Mouse (Mus musculus) c-Kit-positive CD71-negative TER-119-negative erythroid progenitor cells, embryonic 14.5 days (primary cell): ENCODE results near the gene Avil.
"Not testable (repeated sequence)": the region's sequence is repeated elsewhere in the genome, so short reads cannot be mapped to it uniquely, and the experiment has no call there.

Experiments
- DNase-seq: peaks from one replicate; pipeline ENCODE4 v3.0.0-alpha.2; 2013; ENCODE audit warnings: low read depth

The Avil gene

DNA sequence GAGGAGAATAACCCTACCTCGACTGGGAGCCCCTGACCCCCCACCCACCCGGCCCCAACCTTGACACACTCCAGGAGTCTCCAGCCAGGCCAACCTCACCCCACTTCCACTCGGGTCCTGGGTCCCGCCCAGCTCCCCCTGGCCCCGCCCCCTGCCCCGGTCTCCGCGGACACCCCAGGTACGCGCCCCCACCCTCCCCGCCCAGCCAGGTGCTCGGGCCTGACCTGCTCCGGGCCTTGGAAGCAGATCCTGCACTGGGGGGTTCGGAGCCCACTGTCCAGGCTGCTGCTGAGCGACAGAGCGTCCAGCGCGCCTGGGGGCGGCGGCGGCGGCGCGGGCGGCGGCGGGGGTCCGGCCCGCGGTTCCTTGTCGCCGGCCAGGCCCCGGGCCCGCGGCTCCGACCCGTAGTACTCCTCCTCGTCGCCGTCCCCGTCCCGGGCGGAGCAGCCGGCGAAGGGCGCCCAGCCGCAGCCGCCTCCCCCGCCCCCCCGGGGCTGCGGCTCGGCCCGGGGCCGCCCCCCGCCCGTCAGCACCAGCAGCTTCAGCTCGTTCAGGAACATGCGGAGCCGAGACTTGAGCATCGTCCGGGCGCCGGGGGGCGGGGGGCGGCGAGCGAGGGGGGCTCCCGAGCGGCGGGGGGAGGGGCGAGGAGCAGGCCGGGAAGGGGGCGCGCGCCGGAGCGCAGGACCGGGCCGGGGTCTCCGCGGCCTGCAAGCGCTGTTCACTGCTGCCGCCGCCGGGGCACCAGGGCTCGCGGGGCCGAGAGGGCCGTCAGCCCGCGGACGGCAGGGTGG is 58.9 kb downstream of the Avil start:
- no peak for DNase-seq

GRCm38 (mm10) chr10:127059968-127060916 is 59.7 kb downstream of the Avil start, which contains the start of gene March9:
Gene March9, minus strand, starts transcription at chr10:127060184.
- DNase-seq, result no peak

DNA sequence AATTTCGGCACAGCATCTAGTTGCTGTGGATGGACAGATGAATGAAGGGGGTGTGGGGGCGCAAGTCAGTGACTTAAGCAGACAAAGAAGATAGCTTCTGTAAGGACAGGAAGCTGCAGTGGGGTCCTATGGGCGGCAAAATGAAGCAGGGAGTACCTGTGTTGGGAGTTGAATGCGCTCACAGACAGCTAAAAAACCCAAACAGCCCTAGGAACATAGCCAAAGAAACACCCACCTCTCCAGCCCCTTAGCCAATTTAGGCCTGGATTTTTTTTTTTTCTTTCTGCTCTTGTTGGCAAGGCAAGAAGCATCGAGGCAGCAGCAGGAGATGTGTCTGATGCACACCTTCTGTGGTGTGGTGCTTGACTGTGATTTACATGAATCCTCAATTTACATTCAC is 60.6 kb downstream of the Avil start:
- DNase-seq, result no peak

- DNase-seq, result no peak
Observed at GRCm38 (mm10) chr10:127061513-127061912, 61.0 kb downstream of the Avil start.

- not testable (repeated sequence) for DNase-seq
Observed at GRCm38 (mm10) chr10:127062101-127062500, 61.6 kb downstream of the Avil start.

DNA sequence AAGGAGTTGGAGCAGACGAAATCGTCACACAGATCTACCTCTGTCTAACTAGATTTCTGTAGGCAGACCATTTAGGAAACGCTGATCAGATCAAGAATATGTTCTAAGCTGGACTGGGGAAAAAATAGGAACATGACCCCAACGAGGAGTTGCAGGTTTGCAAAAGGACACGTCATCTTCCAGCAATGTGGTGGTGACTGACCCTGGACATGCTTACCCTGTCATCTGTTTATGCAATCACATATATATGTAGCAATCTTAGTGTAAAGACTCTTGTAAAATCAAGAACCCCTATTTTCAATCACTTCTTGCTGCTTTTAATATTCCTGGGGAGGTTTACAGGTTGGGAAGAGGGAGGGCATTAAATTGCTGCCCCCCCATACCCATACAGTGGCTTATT is 62.0 kb downstream of the Avil start:
- DNase-seq, result no peak

DNA sequence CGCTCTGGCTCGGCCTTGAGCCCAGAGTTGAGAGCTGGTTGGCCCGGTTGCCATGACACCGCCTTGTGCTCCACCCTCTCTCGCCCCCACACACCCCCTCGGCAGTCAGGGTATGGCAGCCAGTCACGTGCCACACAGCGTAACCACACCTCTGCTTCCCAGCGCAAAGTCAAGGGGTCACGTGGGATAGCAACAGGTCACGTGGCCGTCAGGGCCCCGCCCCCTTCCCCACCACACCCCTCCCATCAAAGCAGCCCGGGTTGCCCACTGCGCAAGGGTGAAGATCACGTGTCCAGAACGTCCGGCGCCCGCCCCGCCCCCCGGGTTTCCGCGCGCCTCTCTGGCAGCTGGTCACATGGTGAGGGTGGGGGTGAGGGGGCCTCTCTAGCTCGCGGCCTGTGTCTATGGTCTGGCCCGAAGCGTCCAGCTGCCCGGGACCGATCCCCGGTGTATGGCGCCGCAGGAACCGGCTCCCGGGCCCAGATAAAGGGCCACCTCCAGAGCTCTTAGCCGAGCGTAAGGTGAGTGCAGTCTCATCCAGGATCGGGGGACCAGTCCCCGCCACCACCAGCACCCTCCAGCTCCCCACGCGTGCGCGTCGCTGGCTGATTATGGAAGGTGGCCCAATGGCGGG is 62.8 kb downstream of the Avil start, which contains the start of gene Cdk4:
Gene Cdk4, plus strand, starts transcription at position 296 of the 634 bp plus-strand sequence.
- peak; percentile 96 for DNase-seq

DNA sequence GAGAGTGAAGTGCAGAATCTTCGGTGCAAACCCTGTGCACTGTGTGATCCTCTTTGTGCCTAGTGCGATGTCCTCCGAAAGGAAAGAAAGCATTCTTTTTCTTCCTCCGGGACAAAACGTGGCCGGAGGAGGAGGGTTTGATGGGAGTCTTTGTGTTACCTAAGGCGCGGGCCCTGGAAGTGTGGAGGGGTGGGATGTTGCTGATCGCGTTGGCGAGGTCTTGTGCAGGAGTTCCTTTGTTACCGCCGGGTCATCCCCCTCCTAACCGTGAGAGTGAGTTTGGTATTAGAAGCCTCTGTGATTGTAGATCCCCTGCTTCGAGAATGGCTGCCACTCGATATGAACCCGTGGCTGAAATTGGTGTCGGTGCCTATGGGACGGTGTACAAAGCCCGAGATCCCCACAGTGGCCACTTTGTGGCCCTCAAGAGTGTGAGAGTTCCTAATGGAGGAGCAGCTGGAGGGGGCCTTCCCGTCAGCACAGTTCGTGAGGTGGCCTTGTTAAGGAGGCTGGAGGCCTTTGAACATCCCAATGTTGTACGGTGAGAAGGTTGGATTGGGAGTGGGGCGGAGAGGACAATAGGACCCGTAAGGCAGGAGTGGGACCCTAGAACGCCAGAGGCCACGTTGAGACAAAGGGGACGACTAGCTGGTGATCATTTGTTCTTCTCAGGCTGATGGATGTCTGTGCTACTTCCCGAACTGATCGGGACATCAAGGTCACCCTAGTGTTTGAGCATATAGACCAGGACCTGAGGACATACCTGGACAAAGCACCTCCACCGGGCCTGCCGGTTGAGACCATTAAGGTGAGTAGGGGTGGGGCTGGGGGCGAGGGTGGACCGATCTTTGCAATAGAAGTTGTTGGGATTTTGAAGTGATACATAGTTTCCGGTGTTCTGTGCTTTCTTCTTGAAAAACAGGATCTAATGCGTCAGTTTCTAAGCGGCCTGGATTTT is 63.7 kb downstream of the Avil start:
- DNase-seq, result no peak

DNA sequence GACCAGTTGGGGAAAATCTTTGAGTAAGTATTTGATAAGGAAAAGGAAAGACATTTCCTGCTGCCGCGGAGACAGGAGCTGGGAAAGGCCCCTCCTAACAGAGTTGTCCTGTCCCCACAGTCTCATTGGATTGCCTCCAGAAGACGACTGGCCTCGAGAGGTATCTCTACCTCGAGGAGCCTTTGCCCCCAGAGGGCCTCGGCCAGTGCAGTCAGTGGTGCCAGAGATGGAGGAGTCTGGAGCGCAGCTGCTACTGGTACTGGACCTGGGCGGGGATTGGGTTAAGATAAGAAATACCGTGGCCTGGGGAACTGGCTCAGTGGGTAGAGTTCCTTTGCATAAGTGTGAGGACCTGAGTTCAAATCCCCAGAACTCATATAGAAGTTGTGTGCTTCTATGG is 65.5 kb downstream of the Avil start:
- DNase-seq, result no peak

- DNase-seq, result no peak
Observed at GRCm38 (mm10) chr10:127066519-127067018, 66.1 kb downstream of the Avil start.

GRCm38 (mm10) chr10:127068360-127069038 is 68.0 kb downstream of the Avil start:
- DNase-seq, result no peak

GRCm38 (mm10) chr10:127069281-127070189 is 69.0 kb downstream of the Avil start:
- no peak for DNase-seq
